Mouse (Mus musculus): ENCODE results near the gene Hist1h4m.
A peak's percentile ranks its signal among the peaks of the same experiment; 100 is the strongest.
"Not testable (repeated sequence)": the region's sequence is repeated elsewhere in the genome, so short reads cannot be mapped to it uniquely, and the experiment has no call there.

Hist1h4m gene

DNA sequence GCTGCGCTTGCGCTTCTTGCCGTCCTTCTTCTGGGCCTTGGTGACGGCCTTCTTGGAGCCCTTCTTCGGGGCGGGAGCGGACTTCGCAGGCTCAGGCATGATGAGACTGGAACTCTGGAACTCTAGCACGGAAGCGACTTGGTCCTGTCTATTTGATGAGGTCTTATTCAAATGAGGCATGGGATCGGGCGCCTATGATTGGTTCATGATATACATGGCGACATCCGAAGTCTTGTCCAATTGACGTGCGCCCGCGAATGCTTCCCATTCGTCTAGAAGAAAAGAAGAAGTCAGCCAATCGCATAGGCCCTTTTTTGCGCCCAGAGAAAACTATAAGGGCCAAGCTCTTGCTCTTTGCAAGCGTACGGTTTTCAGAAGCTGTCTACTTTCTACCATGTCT is 1.5 kb upstream of the Hist1h4m start, which contains the start of the genes Hist1h2bq and Hist1h2ao:
TSS of gene Hist1h2bq (minus strand) at position 125 of the 400 bp plus-strand sequence.
TSS of gene Hist1h2ao (plus strand) at position 393 of the 400 bp plus-strand sequence.
- not testable (repeated sequence) for DNase-seq (ENCODE audit: low read depth, low spot score)

GRCm38 (mm10) chr13:21811074-21811473 is 472 bp upstream of the Hist1h4m start:
- DNase-seq (ENCODE audit: low read depth, low spot score) = not testable (repeated sequence)

- DNase-seq (ENCODE audit: low read depth, low spot score) = not testable (repeated sequence)
Measured at GRCm38 (mm10) chr13:21812092-21812491, 546 bp downstream of the Hist1h4m start.

GRCm38 (mm10) chr13:21820082-21820890 is 8.7 kb downstream of the Hist1h4m start:
- DNase-seq (ENCODE audit: low read depth, low spot score) = not testable (repeated sequence)

DNA sequence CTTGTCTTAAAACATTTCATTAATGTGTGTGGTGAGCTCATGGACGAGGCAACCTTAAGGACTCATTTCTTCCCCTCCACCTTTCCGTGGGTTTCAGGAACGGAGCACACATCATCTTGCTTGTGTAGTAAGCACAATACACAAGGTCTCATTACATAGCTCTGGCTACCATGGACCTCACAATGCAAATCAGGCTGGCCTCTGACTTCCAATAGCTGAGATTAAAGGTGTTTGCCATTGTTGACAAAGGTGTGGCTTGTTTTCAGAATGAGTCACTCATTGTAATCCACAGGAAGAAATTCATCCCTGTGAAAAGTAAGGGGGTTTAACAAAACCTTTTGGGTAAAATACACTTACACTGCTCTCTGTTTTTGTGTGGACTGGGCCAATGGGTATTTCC is 17.0 kb downstream of the Hist1h4m start:
- peak; percentile 82 for DNase-seq (ENCODE audit: low read depth, low spot score)

DNA sequence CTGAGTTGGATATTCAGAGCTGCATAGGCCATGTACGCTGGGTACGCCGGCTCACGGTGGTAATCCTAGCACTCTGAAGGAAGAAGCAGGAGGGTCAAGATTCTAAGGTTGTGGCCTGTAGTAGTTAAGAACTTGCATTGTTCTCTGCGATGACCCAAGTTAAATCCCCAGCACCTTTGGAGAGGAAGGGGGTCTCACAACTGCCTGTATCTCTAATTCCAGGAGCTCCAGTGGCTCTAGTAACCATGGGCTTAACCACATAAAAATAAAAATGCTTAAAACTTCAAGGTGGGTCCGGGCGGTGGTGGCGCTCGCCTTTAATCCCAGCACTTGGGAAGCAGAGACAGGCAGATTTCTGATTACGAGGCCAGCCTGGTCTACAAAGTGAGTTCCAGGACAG is 18.8 kb downstream of the Hist1h4m start:
- DNase-seq (ENCODE audit: low read depth, low spot score) = no peak

- not testable (repeated sequence) for DNase-seq (ENCODE audit: low read depth, low spot score)
Measured at GRCm38 (mm10) chr13:21831418-21832394, 20.2 kb downstream of the Hist1h4m start, which contains the start of gene Hist1h4n. Gene Hist1h4n, minus strand, starts transcription at chr13:21832196.

- not testable (repeated sequence) for DNase-seq (ENCODE audit: low read depth, low spot score)
Measured at GRCm38 (mm10) chr13:21833461-21833860, 21.9 kb downstream of the Hist1h4m start, which contains the start of the genes Hist1h2ap and Hist1h2br. Gene Hist1h2ap, minus strand, starts transcription at chr13:21833507. Gene Hist1h2br, plus strand, starts transcription at chr13:21833743.

- DNase-seq (ENCODE audit: low read depth, low spot score) = not testable (repeated sequence)
Measured at GRCm38 (mm10) chr13:21840508-21840907, 29.0 kb downstream of the Hist1h4m start.

DNA sequence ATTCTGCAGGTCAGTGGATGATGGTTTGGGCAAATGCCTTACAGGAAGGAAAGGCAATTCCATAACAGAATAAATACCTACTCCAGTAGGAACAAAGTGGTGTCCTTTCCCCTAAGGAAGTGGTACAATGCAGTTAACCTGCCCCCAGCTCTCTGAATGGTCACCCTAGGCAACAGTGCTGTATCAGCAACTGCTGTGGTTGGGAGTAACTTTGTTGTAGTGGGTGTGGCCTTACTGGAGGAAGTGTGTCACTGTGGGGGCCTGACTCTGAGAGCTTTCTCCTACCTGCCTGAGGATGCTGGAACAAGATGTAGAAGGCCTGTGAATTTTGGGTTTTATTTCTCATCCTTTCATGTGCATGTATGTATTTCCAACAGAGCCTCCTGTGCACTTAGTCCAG is 34.8 kb downstream of the Hist1h4m start:
- DNase-seq (ENCODE audit: low read depth, low spot score) = not testable (repeated sequence)

GRCm38 (mm10) chr13:21847883-21848282 is 36.3 kb downstream of the Hist1h4m start:
- DNase-seq (ENCODE audit: low read depth, low spot score) = peak; percentile 64

DNA sequence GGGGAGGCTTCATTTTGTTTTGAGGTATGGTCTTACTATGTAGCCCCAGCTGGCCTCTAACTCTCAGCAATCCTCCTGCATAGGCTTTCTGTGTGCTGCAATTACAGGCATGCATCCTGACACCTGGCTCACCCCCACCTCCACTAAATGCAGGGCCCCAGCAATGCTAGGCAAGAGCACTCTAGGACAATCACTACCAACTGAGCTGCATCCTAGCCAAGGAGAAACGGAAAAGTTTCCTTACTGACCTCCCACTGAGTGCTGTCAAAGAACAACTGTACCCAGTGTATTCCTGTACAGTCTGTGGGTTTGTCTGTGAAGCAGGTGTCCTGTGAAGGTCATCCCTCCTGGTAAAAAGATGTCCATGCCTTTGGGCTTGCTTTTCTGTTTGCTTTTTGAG is 39.1 kb downstream of the Hist1h4m start:
- peak; percentile 58 for DNase-seq (ENCODE audit: low read depth, low spot score)

- DNase-seq (ENCODE audit: low read depth, low spot score) = no peak
Measured at GRCm38 (mm10) chr13:21852215-21852945, 40.8 kb downstream of the Hist1h4m start.

DNA sequence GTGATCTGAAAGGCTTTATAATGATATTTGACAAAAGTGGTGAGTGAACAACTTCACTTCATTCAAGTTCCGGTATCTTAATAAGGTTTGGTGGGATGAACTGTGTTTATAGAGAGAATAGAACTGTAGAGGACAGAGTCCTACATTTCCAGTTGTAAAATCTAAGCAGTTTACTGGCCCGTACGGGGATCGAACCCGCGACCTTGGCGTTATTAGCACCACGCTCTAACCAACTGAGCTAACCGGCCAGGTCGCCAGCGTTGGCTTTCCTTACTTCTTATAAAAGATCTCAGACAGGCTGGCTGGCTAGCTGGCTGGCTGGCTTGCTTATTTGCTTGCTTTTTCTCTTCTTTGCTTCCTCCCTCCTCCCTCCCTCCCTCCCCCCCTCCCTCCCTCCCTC is 43.6 kb downstream of the Hist1h4m start:
- peak; percentile 85 for DNase-seq (ENCODE audit: low read depth, low spot score)

DNA sequence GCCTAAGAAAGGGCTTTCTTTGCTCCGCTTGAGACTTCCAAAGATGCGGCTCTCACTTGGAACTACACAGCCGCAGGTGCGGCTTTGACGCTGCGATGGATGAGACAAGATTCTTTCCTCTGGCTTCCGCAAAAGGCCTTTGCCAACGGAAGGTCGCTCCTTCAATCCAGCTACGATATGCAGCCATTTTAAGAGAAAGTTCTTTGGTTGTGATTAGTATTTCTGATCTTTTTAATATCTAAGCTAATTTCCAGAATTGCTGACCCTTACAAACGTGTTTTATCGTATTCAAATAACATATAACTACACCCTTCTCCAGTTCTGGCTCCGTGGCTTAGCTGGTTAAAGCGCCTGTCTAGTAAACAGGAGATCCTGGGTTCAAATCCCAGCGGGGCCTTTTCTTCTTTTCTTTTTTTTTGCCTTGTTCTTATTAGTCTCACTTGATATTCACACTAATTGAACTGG is 44.2 kb downstream of the Hist1h4m start:
- peak; percentile 80 for DNase-seq (ENCODE audit: low read depth, low spot score)

- peak; percentile 94 for DNase-seq (ENCODE audit: low read depth, low spot score)
Measured at GRCm38 (mm10) chr13:21861608-21862007, 50.1 kb downstream of the Hist1h4m start.

Data from R1 (cell line).